Mouse (Mus musculus) liver, embryonic 14.5 days (tissue): Measurements from ENCODE around the gene Rhag.

Experiments
- CTCF ChIP-seq: IDR thresholded peaks from 2 replicates; pipeline ENCODE4 v1.5.1; 2016; ENCODE audit warnings: antibody characterized with exemption, low read depth, control low read depth
- EP300 ChIP-seq: IDR thresholded peaks from 2 replicates; pipeline ENCODE4 v1.6.1; 2016; ENCODE audit warnings: antibody characterized with exemption, low read depth

- TF ChIP-seq CTCF (no peak), EP300 (no peak)
Observed at GRCm38 (mm10) chr17:40882172-40882571, 71.2 kb downstream of the Rhag start.
